Mouse (Mus musculus): ENCODE measurements around the gene Hpn. TPM values are rescaled to one million over a fixed set of nuclear protein-coding genes. Genes with fewer than 3 reads are reported as not detected.
A peak's percentile ranks its signal among the peaks of the same experiment; 100 is the strongest.

Hpn gene
- polyA plus RNA-seq, 1 experiment from 2014 or later, result 38.3 TPM

DNA sequence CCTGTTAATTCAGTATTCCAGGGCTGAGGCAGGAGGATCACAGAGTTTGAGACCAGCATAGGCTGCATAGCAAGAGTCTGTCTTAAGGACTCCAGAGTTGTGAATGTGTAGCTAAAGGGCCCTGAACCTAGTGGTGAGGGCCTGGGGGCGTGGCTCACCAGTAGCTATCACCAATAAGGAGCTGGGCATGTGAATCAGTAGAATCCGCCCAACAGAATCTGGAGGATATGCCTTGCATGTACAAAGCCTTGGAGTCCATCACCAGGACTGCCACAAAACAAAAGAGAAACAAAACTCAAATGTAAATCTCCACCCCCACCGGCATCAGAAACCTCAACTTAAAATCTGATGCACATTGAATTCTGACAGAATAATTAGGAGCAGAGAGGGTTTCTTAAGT, 33.0 kb upstream of the Hpn start:
- 61% methylated on average over 3 of the region's 3 CpGs for WGBS
- ATAC-seq (replicated peaks; ENCODE audit: low FRiP score) (no peak), DNase-seq (ENCODE audit: low spot score) (no peak)
- H3K36me3 ChIP-seq (ENCODE audit: control insufficient read depth, insufficient read depth, low read length), result peaks cover 4% of the 10 kb centered on the region
- no peak overlapping the region for H3K27ac ChIP-seq (ENCODE audit: low read depth, low read length)
- peaks cover 46% of the 10 kb centered on the region for H3K4me1 ChIP-seq (replicated peaks; ENCODE audit: control insufficient read depth, insufficient read depth, low read length)
- no peak overlapping the region for H3K9ac ChIP-seq (ENCODE audit: low read depth, low read length)
- H3K4me3 ChIP-seq (ENCODE audit: low read depth, low read length), result no peak overlapping the region
- H3K27me3 ChIP-seq (replicated peaks; ENCODE audit: control insufficient read depth, insufficient read depth, low read length), result no peaks in the 10 kb centered on the region
- peak overlapping the region; percentile 82 for H3K4me2 ChIP-seq
- H3K9me3 ChIP-seq (ENCODE audit: control insufficient read depth, low read length), result no peaks in the 10 kb centered on the region

DNA sequence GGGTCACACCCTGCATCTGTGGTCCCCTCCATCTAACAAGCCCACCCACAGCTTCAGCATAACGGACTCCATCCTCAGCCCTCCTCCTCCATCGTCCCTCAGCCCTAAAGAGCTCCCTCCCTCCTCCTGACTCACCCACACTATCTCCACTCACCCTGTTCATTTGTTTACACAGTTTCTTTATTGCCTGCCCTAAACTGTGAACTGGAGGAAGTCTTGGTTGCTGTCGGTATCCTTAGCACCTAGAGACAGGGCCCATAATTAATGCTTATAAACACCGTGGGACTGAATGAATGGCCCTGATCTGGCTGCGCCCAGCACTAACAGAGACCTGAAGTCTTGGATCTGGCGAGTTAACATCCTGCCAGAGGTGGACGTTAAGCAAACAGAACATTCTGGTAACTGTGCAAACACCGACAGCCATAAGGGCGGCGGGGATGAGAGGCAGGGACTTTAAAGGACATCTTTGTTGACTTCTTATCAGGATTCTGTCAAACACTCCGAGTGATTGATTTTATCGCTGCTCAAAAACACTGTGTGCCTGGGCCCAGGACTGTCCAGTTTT, 30.6 kb upstream of the Hpn start:
- Histone ChIP-seq H3K4me1 (replicated peaks; ENCODE audit: control insufficient read depth, insufficient read depth, low read length) (peaks cover 36% of the 10 kb centered on the region), H3K9ac (ENCODE audit: low read depth, low read length) (no peak overlapping the region), H3K4me3 (ENCODE audit: low read depth, low read length) (no peak overlapping the region), H3K27ac (ENCODE audit: low read depth, low read length) (peak overlapping the region; percentile 28; the same call in 1 of the 2 replicates), H3K4me2 (no peak overlapping the region; the same call in 1 of the 2 replicates), H3K36me3 (ENCODE audit: control insufficient read depth, insufficient read depth, low read length) (peaks cover 27% of the 10 kb centered on the region), H3K27me3 (replicated peaks; ENCODE audit: control insufficient read depth, insufficient read depth, low read length) (no peaks in the 10 kb centered on the region), H3K9me3 (ENCODE audit: control insufficient read depth, low read length) (no peaks in the 10 kb centered on the region)
- DNase-seq (ENCODE audit: low spot score), result no peak
- 49% methylated on average over 12 of the region's 12 CpGs for WGBS
- ATAC-seq (replicated peaks; ENCODE audit: low FRiP score), result 0 out of 2 replicates have a peak, but pooled peaks have one; percentile 13

DNA sequence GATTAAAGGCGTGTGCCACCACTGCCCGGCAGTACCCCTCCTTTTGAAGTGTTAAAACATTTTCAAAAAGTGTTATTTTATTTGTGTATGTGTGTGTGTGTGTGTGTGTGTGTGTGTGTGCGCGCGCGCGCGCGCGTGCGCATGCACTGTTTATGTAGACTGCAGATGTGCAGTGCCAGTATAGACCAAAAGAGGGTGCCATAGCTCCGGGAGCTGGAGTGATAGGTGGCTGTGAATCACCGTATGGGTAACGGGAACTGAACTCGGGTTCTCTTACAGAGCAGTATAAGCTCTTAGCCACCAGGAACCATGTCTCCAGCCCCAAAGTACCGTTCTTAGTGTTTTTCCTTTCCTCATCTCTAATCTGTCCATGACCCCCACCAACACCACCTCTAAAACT, 29.8 kb upstream of the Hpn start:
- no peak overlapping the region for H3K9ac ChIP-seq (ENCODE audit: low read depth, low read length)
- ATAC-seq (replicated peaks; ENCODE audit: low FRiP score) (no peak), DNase-seq (ENCODE audit: low spot score) (no peak)
- no peaks in the 10 kb centered on the region for H3K9me3 ChIP-seq (ENCODE audit: control insufficient read depth, low read length)
- H3K27ac ChIP-seq (ENCODE audit: low read depth, low read length), result no peak overlapping the region
- H3K4me2 ChIP-seq, result no peak overlapping the region
- peaks cover 32% of the 10 kb centered on the region for H3K4me1 ChIP-seq (replicated peaks; ENCODE audit: control insufficient read depth, insufficient read depth, low read length)
- WGBS, result 96% methylated on average over 16 of the region's 16 CpGs
- H3K27me3 ChIP-seq (replicated peaks; ENCODE audit: control insufficient read depth, insufficient read depth, low read length), result no peaks in the 10 kb centered on the region
- peaks cover 28% of the 10 kb centered on the region for H3K36me3 ChIP-seq (ENCODE audit: control insufficient read depth, insufficient read depth, low read length)
- H3K4me3 ChIP-seq (ENCODE audit: low read depth, low read length), result no peak overlapping the region

DNA sequence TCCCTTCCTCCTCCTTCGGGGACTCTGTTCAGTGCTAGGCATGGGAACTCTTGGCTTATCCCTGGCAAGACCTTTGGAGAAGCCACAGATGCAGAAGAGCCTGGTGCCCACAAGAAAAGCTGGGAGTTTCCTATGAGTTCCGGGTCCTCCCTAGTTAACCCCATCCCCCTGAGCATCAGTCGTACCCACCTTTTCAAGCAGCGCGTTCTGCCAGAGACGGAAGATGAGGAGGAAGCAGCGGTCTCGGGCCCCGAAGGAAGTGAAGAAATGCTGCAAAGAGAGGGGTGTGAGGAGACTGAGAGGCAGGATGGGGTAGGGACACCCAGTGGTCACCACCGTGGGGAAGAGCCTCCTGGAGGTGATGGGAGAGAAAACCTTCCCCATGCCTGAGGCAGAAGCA, 25.9 kb upstream of the Hpn start:
- H3K27ac ChIP-seq (ENCODE audit: low read depth, low read length), result no peak overlapping the region
- peaks cover 60% of the 10 kb centered on the region for H3K36me3 ChIP-seq (ENCODE audit: control insufficient read depth, insufficient read depth, low read length)
- 93% methylated on average over 10 of the region's 10 CpGs for WGBS
- H3K4me2 ChIP-seq, result no peak overlapping the region
- ATAC-seq (replicated peaks; ENCODE audit: low FRiP score) (no peak), DNase-seq (ENCODE audit: low spot score) (no peak)
- no peaks in the 10 kb centered on the region for H3K27me3 ChIP-seq (replicated peaks; ENCODE audit: control insufficient read depth, insufficient read depth, low read length)
- H3K4me3 ChIP-seq (ENCODE audit: low read depth, low read length), result no peak overlapping the region
- no peak overlapping the region for H3K9ac ChIP-seq (ENCODE audit: low read depth, low read length)
- peaks cover 9% of the 10 kb centered on the region; the same call in 1 of the 2 replicates for H3K4me1 ChIP-seq (replicated peaks; ENCODE audit: control insufficient read depth, insufficient read depth, low read length)
- no peaks in the 10 kb centered on the region for H3K9me3 ChIP-seq (ENCODE audit: control insufficient read depth, low read length)

DNA sequence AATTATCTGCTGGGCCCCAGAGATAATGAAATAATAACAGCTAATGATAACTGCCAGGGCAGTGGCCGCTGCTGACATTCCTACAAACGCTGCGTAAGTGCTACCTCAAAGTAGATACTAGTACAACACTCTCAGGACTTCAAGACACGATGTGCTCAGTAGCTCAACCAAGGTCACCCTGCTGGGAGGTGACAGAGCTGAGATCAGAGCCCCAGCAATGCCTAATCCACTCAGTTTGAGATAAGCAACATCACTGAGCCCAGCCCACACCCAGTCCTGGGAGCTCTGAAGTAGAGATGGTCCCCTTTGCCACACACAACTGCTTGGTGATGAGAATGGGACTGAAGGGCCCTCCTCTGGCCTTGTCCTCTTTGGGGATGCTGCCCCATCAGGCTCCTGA, 25.2 kb upstream of the Hpn start:
- WGBS, result 64% methylated on average over 4 of the region's 4 CpGs
- ATAC-seq (replicated peaks; ENCODE audit: low FRiP score) (no peak), DNase-seq (ENCODE audit: low spot score) (no peak)
- no peaks in the 10 kb centered on the region for H3K9me3 ChIP-seq (ENCODE audit: control insufficient read depth, low read length)
- no peak overlapping the region for H3K4me3 ChIP-seq (ENCODE audit: low read depth, low read length)
- no peak overlapping the region for H3K4me2 ChIP-seq
- peaks cover 2% of the 10 kb centered on the region; the same call in 1 of the 2 replicates for H3K4me1 ChIP-seq (replicated peaks; ENCODE audit: control insufficient read depth, insufficient read depth, low read length)
- no peak overlapping the region for H3K9ac ChIP-seq (ENCODE audit: low read depth, low read length)
- no peaks in the 10 kb centered on the region for H3K27me3 ChIP-seq (replicated peaks; ENCODE audit: control insufficient read depth, insufficient read depth, low read length)
- no peak overlapping the region for H3K27ac ChIP-seq (ENCODE audit: low read depth, low read length)
- H3K36me3 ChIP-seq (ENCODE audit: control insufficient read depth, insufficient read depth, low read length), result peaks cover 66% of the 10 kb centered on the region

DNA sequence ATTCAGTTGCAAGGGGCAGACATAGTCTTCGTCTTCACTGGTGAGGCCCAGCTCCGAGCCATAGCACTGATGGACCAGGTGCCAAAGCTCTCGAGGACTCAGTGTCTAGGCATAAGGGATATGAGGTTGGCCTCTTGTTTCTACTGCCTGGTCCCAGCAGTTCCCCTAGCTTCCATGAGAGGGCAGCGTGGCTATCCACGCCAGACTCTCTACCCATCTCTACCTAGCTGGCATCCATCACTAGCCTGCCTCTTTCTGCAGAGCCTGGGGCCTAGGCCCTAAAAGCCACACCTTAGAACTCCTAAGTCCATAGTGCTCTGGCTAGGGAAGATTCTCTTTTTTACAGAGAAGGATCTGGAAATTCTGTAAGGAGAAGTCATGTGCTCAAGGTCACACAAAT, 24.7 kb upstream of the Hpn start:
- Histone ChIP-seq H3K9me3 (ENCODE audit: control insufficient read depth, low read length) (no peaks in the 10 kb centered on the region), H3K36me3 (ENCODE audit: control insufficient read depth, insufficient read depth, low read length) (peaks cover 69% of the 10 kb centered on the region), H3K4me2 (no peak overlapping the region), H3K27me3 (replicated peaks; ENCODE audit: control insufficient read depth, insufficient read depth, low read length) (no peaks in the 10 kb centered on the region), H3K4me1 (replicated peaks; ENCODE audit: control insufficient read depth, insufficient read depth, low read length) (no peaks in the 10 kb centered on the region), H3K9ac (ENCODE audit: low read depth, low read length) (no peak overlapping the region), H3K27ac (ENCODE audit: low read depth, low read length) (no peak overlapping the region), H3K4me3 (ENCODE audit: low read depth, low read length) (no peak overlapping the region)
- DNase-seq (ENCODE audit: low spot score) (no peak), ATAC-seq (replicated peaks; ENCODE audit: low FRiP score) (peak; percentile 51)
- 77% methylated on average over 5 of the region's 5 CpGs for WGBS

DNA sequence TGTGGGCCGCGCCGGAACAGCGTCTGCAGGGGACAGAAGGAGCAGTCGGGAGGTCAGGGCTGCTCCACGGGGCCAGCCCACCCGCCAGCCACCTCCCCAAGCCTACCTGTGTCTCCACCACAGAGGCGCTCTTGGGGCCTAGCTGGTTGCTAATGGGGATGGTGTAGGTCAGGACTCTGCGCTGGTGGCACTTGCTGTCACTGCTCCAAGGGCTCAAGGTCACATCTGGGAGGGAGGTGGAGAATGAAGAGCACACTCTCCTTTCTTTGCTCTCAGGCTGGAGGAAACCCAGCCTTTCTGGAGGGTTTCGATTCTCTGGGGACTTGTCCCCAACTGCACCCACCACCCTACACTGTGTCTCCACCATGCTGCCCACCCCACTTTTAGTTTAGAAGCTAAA, 20.6 kb upstream of the Hpn start:
- Histone ChIP-seq H3K9me3 (ENCODE audit: control insufficient read depth, low read length) (no peaks in the 10 kb centered on the region), H3K27ac (ENCODE audit: low read depth, low read length) (no peak overlapping the region), H3K4me1 (replicated peaks; ENCODE audit: control insufficient read depth, insufficient read depth, low read length) (no peaks in the 10 kb centered on the region), H3K36me3 (ENCODE audit: control insufficient read depth, insufficient read depth, low read length) (peaks cover 71% of the 10 kb centered on the region), H3K9ac (ENCODE audit: low read depth, low read length) (no peak overlapping the region), H3K4me2 (no peak overlapping the region), H3K27me3 (replicated peaks; ENCODE audit: control insufficient read depth, insufficient read depth, low read length) (no peaks in the 10 kb centered on the region), H3K4me3 (ENCODE audit: low read depth, low read length) (no peak overlapping the region)
- no peak for DNase-seq (ENCODE audit: low spot score)
- no peak for ATAC-seq (replicated peaks; ENCODE audit: low FRiP score)
- WGBS, result 94% methylated on average over 10 of the region's 10 CpGs

DNA sequence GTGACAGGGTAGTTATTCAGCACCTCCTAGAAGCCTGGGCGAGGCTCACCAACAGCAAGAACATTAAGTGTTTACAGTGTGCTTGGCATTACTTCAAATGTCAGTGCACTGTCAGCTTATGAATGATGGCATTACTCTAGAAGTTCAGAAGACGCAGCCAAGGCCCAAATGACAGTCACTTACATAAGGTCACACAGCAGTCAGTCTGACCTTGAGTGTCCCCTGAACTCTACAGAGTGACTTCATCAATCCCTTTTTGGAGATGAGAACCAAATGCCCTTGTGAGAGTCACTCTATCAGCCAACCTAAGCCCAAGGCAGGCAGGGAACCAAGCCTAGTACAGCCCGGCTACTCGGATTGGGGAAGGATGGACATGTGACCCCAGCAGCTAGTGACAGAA, 16.8 kb upstream of the Hpn start:
- H3K4me2 ChIP-seq, result no peak overlapping the region
- H3K4me3 ChIP-seq (ENCODE audit: low read depth, low read length), result no peak overlapping the region
- peaks cover 17% of the 10 kb centered on the region for H3K27me3 ChIP-seq (replicated peaks; ENCODE audit: control insufficient read depth, insufficient read depth, low read length)
- no peak overlapping the region for H3K9ac ChIP-seq (ENCODE audit: low read depth, low read length)
- 0 out of 2 replicates have a peak, but pooled peaks cover 6% of the 10 kb centered on the region for H3K4me1 ChIP-seq (replicated peaks; ENCODE audit: control insufficient read depth, insufficient read depth, low read length)
- WGBS, result 90% methylated on average over 4 of the region's 4 CpGs
- no peaks in the 10 kb centered on the region for H3K9me3 ChIP-seq (ENCODE audit: control insufficient read depth, low read length)
- no peak overlapping the region for H3K27ac ChIP-seq (ENCODE audit: low read depth, low read length)
- no peak for DNase-seq (ENCODE audit: low spot score)
- peaks cover 57% of the 10 kb centered on the region for H3K36me3 ChIP-seq (ENCODE audit: control insufficient read depth, insufficient read depth, low read length)
- ATAC-seq (replicated peaks; ENCODE audit: low FRiP score), result no peak

DNA sequence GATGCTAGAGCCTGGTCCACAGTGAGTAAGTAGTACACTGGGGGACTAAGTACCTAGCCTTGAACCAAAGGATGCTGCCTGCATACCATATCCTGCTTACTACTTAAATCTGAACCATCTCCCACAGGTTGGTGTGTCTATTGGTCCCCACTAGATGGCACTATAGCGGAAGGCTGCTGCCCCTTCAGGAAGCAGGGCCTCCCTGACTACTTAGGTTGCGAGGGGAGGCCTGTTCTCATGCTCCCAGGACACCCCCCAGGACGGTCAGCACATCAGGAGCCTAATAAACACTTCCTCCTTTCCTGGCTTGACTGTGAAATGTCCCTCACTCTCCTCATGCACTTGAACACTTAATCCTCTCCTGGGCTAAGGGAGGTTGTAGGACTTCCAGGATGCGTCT, 15.8 kb upstream of the Hpn start:
- Histone ChIP-seq H3K9ac (ENCODE audit: low read depth, low read length) (no peak overlapping the region), H3K4me1 (replicated peaks; ENCODE audit: control insufficient read depth, insufficient read depth, low read length) (peaks cover 8% of the 10 kb centered on the region; the same call in 1 of the 2 replicates), H3K9me3 (ENCODE audit: control insufficient read depth, low read length) (no peaks in the 10 kb centered on the region), H3K27ac (ENCODE audit: low read depth, low read length) (no peak overlapping the region), H3K36me3 (ENCODE audit: control insufficient read depth, insufficient read depth, low read length) (peaks cover 49% of the 10 kb centered on the region), H3K27me3 (replicated peaks; ENCODE audit: control insufficient read depth, insufficient read depth, low read length) (peaks cover 27% of the 10 kb centered on the region), H3K4me2 (no peak overlapping the region), H3K4me3 (ENCODE audit: low read depth, low read length) (no peak overlapping the region)
- 38% methylated on average over 4 of the region's 4 CpGs for WGBS
- DNase-seq (ENCODE audit: low spot score) (no peak), ATAC-seq (replicated peaks; ENCODE audit: low FRiP score) (no peak)
